Mouse (Mus musculus): ENCODE results near the gene Polr1c. TPM values are rescaled to one million over a fixed set of nuclear protein-coding genes. Genes with fewer than 3 reads are reported as not detected.

Gene Polr1c
- polyA plus RNA-seq, 1 experiment from 2014 or later: 103 TPM

- 90% methylated on average over 10 of the region's 10 CpGs for WGBS
- Histone ChIP-seq H3K27ac (peak overlapping the region; percentile 77), H3K4me3 (no peak overlapping the region), H3K36me3 (peaks cover 53% of the 10 kb centered on the region), H3K4me2 (no peak overlapping the region), H3K27me3 (no peaks in the 10 kb centered on the region), H3K9ac (peak overlapping the region; percentile 32; the same call in 1 of the 2 replicates), H3K9me3 (no peaks in the 10 kb centered on the region), H3K4me1 (peaks cover 78% of the 10 kb centered on the region)
- no peak for ATAC-seq (ENCODE audit: insufficient number of reproducible peaks, insufficient read depth, low FRiP score, low TSS enrichment, low read depth)
Observed at GRCm38 (mm10) chr17:46275506-46275905, 27.7 kb upstream of the Polr1c start.

- Histone ChIP-seq H3K4me3 (no peak overlapping the region), H3K27ac (peak overlapping the region; percentile 77), H3K4me1 (peaks cover 79% of the 10 kb centered on the region), H3K9ac (peak overlapping the region; percentile 32; the same call in 1 of the 2 replicates), H3K4me2 (no peak overlapping the region), H3K9me3 (no peaks in the 10 kb centered on the region), H3K36me3 (peaks cover 53% of the 10 kb centered on the region), H3K27me3 (no peaks in the 10 kb centered on the region)
- WGBS: 61% methylated on average over 6 of the region's 6 CpGs
- no peak for ATAC-seq (ENCODE audit: insufficient number of reproducible peaks, insufficient read depth, low FRiP score, low TSS enrichment, low read depth)
Observed at GRCm38 (mm10) chr17:46275034-46275433, 27.2 kb upstream of the Polr1c start.

GRCm38 (mm10) chr17:46274465-46274864, 26.6 kb upstream of the Polr1c start:
- peaks cover 53% of the 10 kb centered on the region for H3K36me3 ChIP-seq
- H3K9ac ChIP-seq: peak overlapping the region; percentile 54
- no peaks in the 10 kb centered on the region for H3K9me3 ChIP-seq
- 33% methylated on average over 6 of the region's 6 CpGs for WGBS
- no peak for ATAC-seq (ENCODE audit: insufficient number of reproducible peaks, insufficient read depth, low FRiP score, low TSS enrichment, low read depth)
- H3K4me1 ChIP-seq: peaks cover 84% of the 10 kb centered on the region
- 0 out of 2 replicates have a peak overlapping the region, but pooled peaks have one; percentile 10 for H3K4me2 ChIP-seq
- no peak overlapping the region for H3K4me3 ChIP-seq
- no peaks in the 10 kb centered on the region for H3K27me3 ChIP-seq
- peak overlapping the region; percentile 77 for H3K27ac ChIP-seq

- peak overlapping the region; percentile 7; the same call in 1 of the 2 replicates for H3K9ac ChIP-seq
Observed at GRCm38 (mm10) chr17:46273803-46274236, 26.0 kb upstream of the Polr1c start.

GRCm38 (mm10) chr17:46272675-46273074, 24.8 kb upstream of the Polr1c start:
- ATAC-seq (ENCODE audit: insufficient number of reproducible peaks, insufficient read depth, low FRiP score, low TSS enrichment, low read depth): no peak
- Histone ChIP-seq H3K4me1 (peaks cover 80% of the 10 kb centered on the region), H3K27me3 (no peaks in the 10 kb centered on the region), H3K36me3 (peaks cover 52% of the 10 kb centered on the region), H3K27ac (no peak overlapping the region), H3K9me3 (no peaks in the 10 kb centered on the region), H3K4me3 (no peak overlapping the region), H3K9ac (no peak overlapping the region), H3K4me2 (no peak overlapping the region)
- 76% methylated on average over 5 of the region's 5 CpGs for WGBS

More at GRCm38 (mm10) chr17:46273803-46274236, 26.0 kb upstream of the Polr1c start:
- Histone ChIP-seq H3K9me3 (no peaks in the 10 kb centered on the region), H3K27me3 (no peaks in the 10 kb centered on the region), H3K36me3 (peaks cover 53% of the 10 kb centered on the region), H3K4me2 (0 out of 2 replicates have a peak overlapping the region, but pooled peaks have one; percentile 10), H3K4me1 (peaks cover 84% of the 10 kb centered on the region), H3K27ac (peak overlapping the region; percentile 77), H3K4me3 (no peak overlapping the region)
- WGBS: 12% methylated on average over 1 of the region's 1 CpGs
- ATAC-seq (ENCODE audit: insufficient number of reproducible peaks, insufficient read depth, low FRiP score, low TSS enrichment, low read depth): 0 out of 2 replicates have a peak, but pooled peaks have one; percentile 50

GRCm38 (mm10) chr17:46272058-46272457, 24.2 kb upstream of the Polr1c start:
- no peaks in the 10 kb centered on the region for H3K9me3 ChIP-seq
- peaks cover 79% of the 10 kb centered on the region for H3K4me1 ChIP-seq
- no peak overlapping the region for H3K4me2 ChIP-seq
- ATAC-seq (ENCODE audit: insufficient number of reproducible peaks, insufficient read depth, low FRiP score, low TSS enrichment, low read depth): no peak
- H3K4me3 ChIP-seq: no peak overlapping the region
- peaks cover 57% of the 10 kb centered on the region for H3K36me3 ChIP-seq
- WGBS: 80% methylated on average over 2 of the region's 2 CpGs
- H3K27ac ChIP-seq: no peak overlapping the region
- no peaks in the 10 kb centered on the region for H3K27me3 ChIP-seq
- no peak overlapping the region for H3K9ac ChIP-seq

- no peak for ATAC-seq (ENCODE audit: insufficient number of reproducible peaks, insufficient read depth, low FRiP score, low TSS enrichment, low read depth)
- 84% methylated on average over 19 of the region's 19 CpGs for WGBS
- Histone ChIP-seq H3K9ac (peak overlapping the region; percentile 40; the same call in 1 of the 2 replicates), H3K4me1 (peaks cover 73% of the 10 kb centered on the region), H3K27me3 (no peaks in the 10 kb centered on the region), H3K4me3 (no peak overlapping the region), H3K27ac (no peak overlapping the region; the same call in 1 of the 2 replicates), H3K36me3 (peaks cover 71% of the 10 kb centered on the region), H3K4me2 (no peak overlapping the region), H3K9me3 (no peaks in the 10 kb centered on the region)
Observed at GRCm38 (mm10) chr17:46269771-46270534, 22.1 kb upstream of the Polr1c start.

- Histone ChIP-seq H3K4me1 (peaks cover 57% of the 10 kb centered on the region), H3K4me3 (no peak overlapping the region), H3K27me3 (no peaks in the 10 kb centered on the region), H3K4me2 (no peak overlapping the region), H3K27ac (no peak overlapping the region), H3K9ac (no peak overlapping the region), H3K9me3 (no peaks in the 10 kb centered on the region), H3K36me3 (peaks cover 88% of the 10 kb centered on the region)
- WGBS: 62% methylated on average over 10 of the region's 10 CpGs
- ATAC-seq (ENCODE audit: insufficient number of reproducible peaks, insufficient read depth, low FRiP score, low TSS enrichment, low read depth): no peak
Observed at GRCm38 (mm10) chr17:46268026-46268720, 20.3 kb upstream of the Polr1c start.

GRCm38 (mm10) chr17:46267511-46267910, 19.7 kb upstream of the Polr1c start:
- Histone ChIP-seq H3K36me3 (peaks cover 89% of the 10 kb centered on the region), H3K4me1 (peaks cover 50% of the 10 kb centered on the region), H3K9me3 (no peaks in the 10 kb centered on the region), H3K9ac (no peak overlapping the region), H3K27me3 (no peaks in the 10 kb centered on the region), H3K4me2 (no peak overlapping the region), H3K27ac (peak overlapping the region; percentile 74; the same call in 1 of the 2 replicates), H3K4me3 (no peak overlapping the region)
- 64% methylated on average over 7 of the region's 7 CpGs for WGBS
- no peak for ATAC-seq (ENCODE audit: insufficient number of reproducible peaks, insufficient read depth, low FRiP score, low TSS enrichment, low read depth)

GRCm38 (mm10) chr17:46266986-46267385, 19.1 kb upstream of the Polr1c start:
- no peak overlapping the region for H3K4me3 ChIP-seq
- no peaks in the 10 kb centered on the region for H3K9me3 ChIP-seq
- H3K4me1 ChIP-seq: peaks cover 47% of the 10 kb centered on the region
- H3K4me2 ChIP-seq: no peak overlapping the region
- H3K27me3 ChIP-seq: no peaks in the 10 kb centered on the region
- no peak overlapping the region for H3K9ac ChIP-seq
- 45% methylated on average over 6 of the region's 6 CpGs for WGBS
- ATAC-seq (ENCODE audit: insufficient number of reproducible peaks, insufficient read depth, low FRiP score, low TSS enrichment, low read depth): no peak
- peak overlapping the region; percentile 74 for H3K27ac ChIP-seq
- peaks cover 91% of the 10 kb centered on the region for H3K36me3 ChIP-seq

- H3K36me3 ChIP-seq: peaks cover 91% of the 10 kb centered on the region
- peak overlapping the region; percentile 74 for H3K27ac ChIP-seq
- H3K27me3 ChIP-seq: no peaks in the 10 kb centered on the region
- 17% methylated on average over 14 of the region's 14 CpGs for WGBS
- peaks cover 41% of the 10 kb centered on the region for H3K4me1 ChIP-seq
- H3K4me3 ChIP-seq: no peak overlapping the region
- no peaks in the 10 kb centered on the region for H3K9me3 ChIP-seq
- no peak overlapping the region for H3K4me2 ChIP-seq
- 0 out of 2 replicates have a peak, but pooled peaks have one; percentile 53 for ATAC-seq (ENCODE audit: insufficient number of reproducible peaks, insufficient read depth, low FRiP score, low TSS enrichment, low read depth)
- H3K9ac ChIP-seq: peak overlapping the region; percentile 21; the same call in 1 of the 2 replicates
Observed at GRCm38 (mm10) chr17:46265918-46266618, 18.2 kb upstream of the Polr1c start.
